Mouse (Mus musculus) neural tube, embryonic 12.5 days (tissue): ENCODE measurements around the gene Gja1. TPM values are rescaled to one million over a fixed set of nuclear protein-coding genes. Genes with fewer than 3 reads are reported as not detected.
A peak's percentile ranks its signal among the peaks of the same experiment; 100 is the strongest.

ENCODE experiments used
- ATAC-seq: fragments of 200-750 bp; cut with Nextera tagmentation; 2 replicates; pipeline ENCODE4 v1.8.0; 2017; ENCODE audit warnings: low read depth, mild to moderate bottlenecking, moderate TSS enrichment, moderate library complexity; ENCODE audit not compliant: low FRiP score
- H3K27ac ChIP-seq: fragments of 300-500 bp; sonication (generic); 2 replicates; pipeline ENCODE4 v1.5.1; 2016
- H3K27me3 ChIP-seq: fragments of 300-500 bp; sonication (generic); replicated peaks from 2 replicates; pipeline ENCODE4 v1.6.1; 2016; ENCODE audit warnings: mild to moderate bottlenecking
- H3K36me3 ChIP-seq: fragments of 300-500 bp; sonication (generic); 2 replicates; pipeline ENCODE4 v1.6.1; 2016; ENCODE audit warnings: mild to moderate bottlenecking
- H3K4me1 ChIP-seq: fragments of 300-500 bp; sonication (generic); 2 replicates; pipeline ENCODE4 v1.6.1; 2016
- H3K4me2 ChIP-seq: fragments of 300-500 bp; sonication (generic); replicated peaks from 2 replicates; pipeline ENCODE4 v1.6.1; 2016; ENCODE audit warnings: mild to moderate bottlenecking
- H3K4me3 ChIP-seq: fragments of 300-500 bp; sonication (generic); 2 replicates; pipeline ENCODE4 v1.5.1; 2016
- H3K9ac ChIP-seq: fragments of 300-500 bp; sonication (generic); 2 replicates; pipeline ENCODE4 v1.6.1; 2016; ENCODE audit warnings: mild to moderate bottlenecking
- H3K9me3 ChIP-seq: fragments of 300-500 bp; sonication (generic); 2 replicates; pipeline ENCODE4 v1.6.1; 2016; ENCODE audit warnings: mild to moderate bottlenecking
- WGBS: fragments of 180-500 bp; shearing (Covaris S2); methylation state at CpG from one replicate; pipeline ENCODE4 v1.1.7; 2016; 5-methylcytosine and 5-hydroxymethylcytosine counted together
- polyA plus RNA-seq: library from polyadenylated mRNA; unstranded; fragments of >200 nt; fragmentation: Nextera tagmentation; extraction: Ambion mirVana; gene quantifications from 2 replicates; pipeline ENCODE4 v1.2.1, GENCODE M21; 2016

Gene Gja1
- polyA plus RNA-seq, result 128 and 132 TPM in 2 replicates

- no peaks in the 10 kb centered on the region for H3K27me3 ChIP-seq
- H3K27ac ChIP-seq, result no peak within 1 kb of the TSS
- peak within 1 kb of the TSS; percentile 80 for H3K4me2 ChIP-seq
- H3K4me1 ChIP-seq, result peaks cover 6% of the 10 kb centered on the region
- H3K36me3 ChIP-seq, result no peaks in the 10 kb centered on the region
- peak; percentile 34 for ATAC-seq
- H3K9me3 ChIP-seq, result no peaks in the 10 kb centered on the region
- WGBS, result under 1% methylated on average over 23 of the region's 23 CpGs
- peak within 1 kb of the TSS; percentile 51 for H3K4me3 ChIP-seq
- H3K9ac ChIP-seq, result peak within 1 kb of the TSS; percentile 62
Measured at GRCm38 (mm10) chr10:56377097-56377965, at the start of gene Gja1. Gene Gja1 (plus strand): TSS chr10:56377330.

- 54% methylated on average over 6 of the region's 6 CpGs for WGBS
- H3K4me3 ChIP-seq, result no peak overlapping the region
- no peak overlapping the region for H3K27ac ChIP-seq
- no peak overlapping the region for H3K4me2 ChIP-seq
- no peaks in the 10 kb centered on the region for H3K27me3 ChIP-seq
- H3K4me1 ChIP-seq, result no peaks in the 10 kb centered on the region
- no peaks in the 10 kb centered on the region for H3K9me3 ChIP-seq
- no peak overlapping the region for H3K9ac ChIP-seq
- ATAC-seq, result peak; percentile 91
- H3K36me3 ChIP-seq, result no peaks in the 10 kb centered on the region
Measured at GRCm38 (mm10) chr10:56338851-56339489, 38.2 kb upstream of the Gja1 start.

- H3K4me2 ChIP-seq, result no peak overlapping the region
- H3K4me3 ChIP-seq, result no peak overlapping the region
- no peaks in the 10 kb centered on the region for H3K27me3 ChIP-seq
- H3K27ac ChIP-seq, result no peak overlapping the region
- no peak for ATAC-seq
- H3K9ac ChIP-seq, result no peak overlapping the region
- no peaks in the 10 kb centered on the region for H3K36me3 ChIP-seq
- H3K4me1 ChIP-seq, result no peaks in the 10 kb centered on the region
- WGBS, result 60% methylated on average over 4 of the region's 4 CpGs
- H3K9me3 ChIP-seq, result no peaks in the 10 kb centered on the region
Measured at GRCm38 (mm10) chr10:56360472-56360871, 16.7 kb upstream of the Gja1 start.

- Histone ChIP-seq H3K36me3 (no peaks in the 10 kb centered on the region), H3K4me2 (no peak overlapping the region), H3K9ac (no peak overlapping the region), H3K27me3 (no peaks in the 10 kb centered on the region), H3K4me3 (no peak overlapping the region), H3K9me3 (no peaks in the 10 kb centered on the region), H3K4me1 (no peaks in the 10 kb centered on the region; the same call in 1 of the 2 replicates), H3K27ac (no peak overlapping the region)
- 0 out of 2 replicates have a peak, but pooled peaks have one; percentile 51 for ATAC-seq
- WGBS, result 21% methylated on average over 7 of the region's 7 CpGs
Measured at GRCm38 (mm10) chr10:56369073-56369472, 8.1 kb upstream of the Gja1 start.

GRCm38 (mm10) chr10:56373021-56373720 is 4.0 kb upstream of the Gja1 start:
- Histone ChIP-seq H3K9me3 (no peaks in the 10 kb centered on the region), H3K36me3 (no peaks in the 10 kb centered on the region), H3K27ac (no peak overlapping the region), H3K4me3 (no peak overlapping the region), H3K4me2 (peak overlapping the region; percentile 40), H3K4me1 (no peaks in the 10 kb centered on the region; the same call in 1 of the 2 replicates), H3K9ac (no peak overlapping the region), H3K27me3 (no peaks in the 10 kb centered on the region)
- WGBS, result 22% methylated on average over 8 of the region's 8 CpGs
- ATAC-seq, result no peak

- no peak overlapping the region for H3K9ac ChIP-seq
- H3K4me1 ChIP-seq, result peaks cover 3% of the 10 kb centered on the region
- no peaks in the 10 kb centered on the region for H3K27me3 ChIP-seq
- WGBS, result 14% methylated on average over 5 of the region's 5 CpGs
- no peaks in the 10 kb centered on the region for H3K9me3 ChIP-seq
- no peak overlapping the region for H3K4me2 ChIP-seq
- ATAC-seq, result no peak
- H3K27ac ChIP-seq, result no peak overlapping the region
- H3K4me3 ChIP-seq, result no peak overlapping the region
- H3K36me3 ChIP-seq, result no peaks in the 10 kb centered on the region
Measured at GRCm38 (mm10) chr10:56374169-56374568, 3.0 kb upstream of the Gja1 start.

- Histone ChIP-seq H3K4me1 (peaks cover 6% of the 10 kb centered on the region), H3K4me3 (no peak overlapping the region), H3K36me3 (no peaks in the 10 kb centered on the region), H3K9me3 (no peaks in the 10 kb centered on the region), H3K4me2 (peak overlapping the region; percentile 80; the same call in 1 of the 2 replicates), H3K27me3 (no peaks in the 10 kb centered on the region), H3K9ac (no peak overlapping the region), H3K27ac (no peak overlapping the region)
- WGBS, result 11% methylated on average over 9 of the region's 9 CpGs
- no peak for ATAC-seq
Measured at GRCm38 (mm10) chr10:56375906-56376468, 1.1 kb upstream of the Gja1 start.

GRCm38 (mm10) chr10:56377966-56378647 is 977 bp downstream of the Gja1 start:
- H3K9me3 ChIP-seq, result no peaks in the 10 kb centered on the region
- H3K4me2 ChIP-seq, result peak overlapping the region; percentile 80
- H3K4me3 ChIP-seq, result peak overlapping the region; percentile 51
- WGBS, result under 1% methylated on average over 25 of the region's 25 CpGs
- no peaks in the 10 kb centered on the region for H3K27me3 ChIP-seq
- peaks cover 6% of the 10 kb centered on the region for H3K4me1 ChIP-seq
- peak overlapping the region; percentile 62 for H3K9ac ChIP-seq
- peak; percentile 19; the same call in 1 of the 2 replicates for ATAC-seq
- no peak overlapping the region for H3K27ac ChIP-seq
- H3K36me3 ChIP-seq, result no peaks in the 10 kb centered on the region

GRCm38 (mm10) chr10:56378648-56379254 is 1.6 kb downstream of the Gja1 start:
- H3K9ac ChIP-seq, result peak overlapping the region; percentile 62
- no peaks in the 10 kb centered on the region for H3K27me3 ChIP-seq
- WGBS, result under 1% methylated on average over 35 of the region's 35 CpGs
- H3K27ac ChIP-seq, result no peak overlapping the region
- peak overlapping the region; percentile 51 for H3K4me3 ChIP-seq
- H3K9me3 ChIP-seq, result no peaks in the 10 kb centered on the region
- H3K4me1 ChIP-seq, result peaks cover 6% of the 10 kb centered on the region
- ATAC-seq, result peak; percentile 86
- H3K36me3 ChIP-seq, result no peaks in the 10 kb centered on the region
- H3K4me2 ChIP-seq, result peak overlapping the region; percentile 80

- no peaks in the 10 kb centered on the region for H3K9me3 ChIP-seq
- peak overlapping the region; percentile 80 for H3K4me2 ChIP-seq
- H3K36me3 ChIP-seq, result no peaks in the 10 kb centered on the region
- peak overlapping the region; percentile 51 for H3K4me3 ChIP-seq
- H3K9ac ChIP-seq, result no peak overlapping the region
- WGBS, result 1% methylated on average over 7 of the region's 7 CpGs
- H3K27me3 ChIP-seq, result no peaks in the 10 kb centered on the region
- peaks cover 6% of the 10 kb centered on the region for H3K4me1 ChIP-seq
- ATAC-seq, result no peak
- H3K27ac ChIP-seq, result no peak overlapping the region
Measured at GRCm38 (mm10) chr10:56379720-56380119, 2.6 kb downstream of the Gja1 start.
